Mouse (Mus musculus) spleen, adult 2 months (tissue): Measurements from ENCODE around the gene Kat6b. TPM values are rescaled to one million over a fixed set of nuclear protein-coding genes. Genes with fewer than 3 reads are reported as not detected.

Experiments
- DNase-seq, 2 experiments: peaks; one replicate each; pipeline versions ENCODE4 v3.0.0 to v3.0.0-alpha.2; 2012 to 2021; ENCODE audit warnings: low spot score in 2 of 2, low read depth in 1 of 2
- H3K27ac ChIP-seq: fragments of 200-500 bp; 2 replicates; pipeline ENCODE4 v1.5.1; 2012; ENCODE audit warnings: low read length, inconsistent platforms; ENCODE audit not compliant: insufficient read depth
- H3K27me3 ChIP-seq: fragments of 200-500 bp; 2 replicates; pipeline ENCODE4 v1.6.1; 2012; ENCODE audit warnings: mild to moderate bottlenecking, moderate library complexity, low read length, inconsistent platforms; ENCODE audit not compliant: control insufficient read depth, insufficient read depth
- H3K36me3 ChIP-seq: fragments of 200-500 bp; 2 replicates; pipeline ENCODE4 v1.6.1; 2012; ENCODE audit warnings: mild to moderate bottlenecking, low read length, inconsistent platforms; ENCODE audit not compliant: control insufficient read depth, insufficient read depth
- H3K4me1 ChIP-seq: fragments of 200-500 bp; 2 replicates; pipeline ENCODE4 v1.6.1; 2011; ENCODE audit warnings: inconsistent platforms; ENCODE audit not compliant: control insufficient read depth, insufficient read depth, insufficient read length
- H3K4me3 ChIP-seq: fragments of 200-500 bp; 2 replicates; pipeline ENCODE4 v1.5.1; 2011; ENCODE audit warnings: mild to moderate bottlenecking, inconsistent platforms; ENCODE audit not compliant: insufficient read depth, insufficient read length; ENCODE audit errors: extremely low read depth
- CTCF ChIP-seq: fragments of 200-500 bp; IDR thresholded peaks from 2 replicates; pipeline ENCODE4 v1.5.1; 2011; ENCODE audit warnings: mild to moderate bottlenecking, inconsistent platforms; ENCODE audit not compliant: insufficient read depth, insufficient read length, insufficient replicate concordance; ENCODE audit errors: extremely low read depth
- POLR2A ChIP-seq: fragments of 200-500 bp; IDR thresholded peaks from 2 replicates; pipeline ENCODE4 v1.6.1; 2011; ENCODE audit warnings: low read depth, low read length, inconsistent platforms
- WGBS: fragments of 180-500 bp; shearing (Covaris S2); methylation state at CpG from one replicate; pipeline ENCODE4 v1.1.7; 2018; 5-methylcytosine and 5-hydroxymethylcytosine counted together
- polyA plus RNA-seq: library from polyadenylated mRNA; depleted of rRNA; stranded (reverse); fragments of >200 nt; gene quantifications from 2 replicates; pipeline ENCODE4 v1.2.3, GENCODE M21; 2012

Kat6b gene
- polyA plus RNA-seq, 1 experiment: 6.1 TPM

- Histone ChIP-seq H3K4me3 (no peak overlapping the region), H3K4me1 (0 out of 2 replicates have a peak, but pooled peaks cover 2% of the 10 kb centered on the region), H3K27me3 (no peaks in the 10 kb centered on the region), H3K27ac (no peak overlapping the region), H3K36me3 (no peaks in the 10 kb centered on the region)
- no peak for TF ChIP-seq CTCF
- no peak for TF ChIP-seq POLR2A
- DNase-seq: no peak
- 91% methylated on average over 11 of the region's 11 CpGs for WGBS
These were observed 55.4 kb downstream of the Kat6b start for GRCm38 (mm10) chr14:21536485-21537181.

- Histone ChIP-seq H3K4me1 (0 out of 2 replicates have a peak, but pooled peaks cover 2% of the 10 kb centered on the region), H3K27me3 (no peaks in the 10 kb centered on the region), H3K36me3 (no peaks in the 10 kb centered on the region), H3K27ac (no peak overlapping the region), H3K4me3 (no peak overlapping the region)
- TF ChIP-seq CTCF: no peak
- no peak for TF ChIP-seq POLR2A
- DNase-seq: no peak
- 73% methylated on average over 3 of the region's 3 CpGs for WGBS
These were observed 56.6 kb downstream of the Kat6b start for GRCm38 (mm10) chr14:21537838-21538237.

- Histone ChIP-seq H3K4me1 (0 out of 2 replicates have a peak, but pooled peaks cover 2% of the 10 kb centered on the region), H3K36me3 (no peaks in the 10 kb centered on the region), H3K27me3 (no peaks in the 10 kb centered on the region), H3K27ac (no peak overlapping the region), H3K4me3 (no peak overlapping the region)
- WGBS: 84% methylated on average over 3 of the region's 3 CpGs
- no peak for TF ChIP-seq POLR2A
- TF ChIP-seq CTCF: no peak
- DNase-seq: no peak
These were observed 58.5 kb downstream of the Kat6b start for GRCm38 (mm10) chr14:21539731-21540130.

GRCm38 (mm10) chr14:21540361-21540760 is 59.1 kb downstream of the Kat6b start:
- Histone ChIP-seq H3K27ac (no peak overlapping the region), H3K4me3 (no peak overlapping the region), H3K4me1 (0 out of 2 replicates have a peak, but pooled peaks cover 2% of the 10 kb centered on the region), H3K27me3 (no peaks in the 10 kb centered on the region), H3K36me3 (no peaks in the 10 kb centered on the region)
- no peak for DNase-seq
- TF ChIP-seq POLR2A: no peak
- 82% methylated on average over 3 of the region's 3 CpGs for WGBS

GRCm38 (mm10) chr14:21545529-21545928 is 64.3 kb downstream of the Kat6b start:
- TF ChIP-seq CTCF: no peak
- no peak for TF ChIP-seq POLR2A

GRCm38 (mm10) chr14:21546351-21546750 is 65.1 kb downstream of the Kat6b start:
- WGBS: 90% methylated on average over 3 of the region's 3 CpGs
- H3K4me3 ChIP-seq: no peak overlapping the region
- H3K27ac ChIP-seq: no peak overlapping the region
- no peaks in the 10 kb centered on the region for H3K27me3 ChIP-seq
- DNase-seq: no peak
- TF ChIP-seq POLR2A (no peak), CTCF (no peak)
- no peaks in the 10 kb centered on the region for H3K36me3 ChIP-seq
- no peaks in the 10 kb centered on the region for H3K4me1 ChIP-seq

More at GRCm38 (mm10) chr14:21545529-21545928, 64.3 kb downstream of the Kat6b start:
- Histone ChIP-seq H3K36me3 (no peaks in the 10 kb centered on the region), H3K27ac (no peak overlapping the region), H3K4me3 (no peak overlapping the region), H3K27me3 (no peaks in the 10 kb centered on the region), H3K4me1 (no peaks in the 10 kb centered on the region)
- WGBS: 92% methylated on average over 4 of the region's 4 CpGs
- no peak for DNase-seq

GRCm38 (mm10) chr14:21547297-21547696 is 66.1 kb downstream of the Kat6b start:
- DNase-seq: no peak
- H3K27ac ChIP-seq: no peak overlapping the region
- 86% methylated on average over 7 of the region's 7 CpGs for WGBS
- H3K27me3 ChIP-seq: no peaks in the 10 kb centered on the region
- H3K4me3 ChIP-seq: no peak overlapping the region
- H3K4me1 ChIP-seq: no peaks in the 10 kb centered on the region
- TF ChIP-seq CTCF (no peak), POLR2A (no peak)
- no peaks in the 10 kb centered on the region for H3K36me3 ChIP-seq
